Mouse (Mus musculus) left cerebral cortex, adult 2 months (tissue): ENCODE data around the gene Pou2f3. TPM values are rescaled to one million over a fixed set of nuclear protein-coding genes. Genes with fewer than 3 reads are reported as not detected.
A peak's percentile ranks its signal among the peaks of the same experiment; 100 is the strongest.

ENCODE experiments used
- DNase-seq, 2 experiments: peaks; one replicate each; pipeline ENCODE4 v3.0.0; 2021 to 2022; ENCODE audit warnings: low spot score in 2 of 2, mixed read lengths in 1 of 2; ENCODE audit errors: extremely low spot score in 1 of 2
- H3K27ac ChIP-seq: fragments of 200-600 bp; 2 replicates; pipeline ENCODE4 v1.8.1; 2022
- H3K4me3 ChIP-seq: fragments of 200-600 bp; 2 replicates; pipeline ENCODE4 v1.8.1; 2022
- CTCF ChIP-seq: fragments of 200-600 bp; IDR thresholded peaks from 2 replicates; pipeline ENCODE4 v1.8.1; 2022; ENCODE audit warnings: antibody characterized with exemption, mild to moderate bottlenecking, moderate library complexity
- intact Hi-C: fragments of 180-260 bp; cut with DNase I; formaldehyde crosslinking; loops from one replicate; pipeline ENCODE4 v1.15.1; 2025
- total RNA-seq, 2 experiments: library from RNA; stranded (reverse); gene quantifications; 2 replicates each; pipeline ENCODE4 v1.2.3; 2021

Gene Pou2f3
- total RNA-seq, 2 experiments from 2014 or later = 0.16 to 0.65 TPM

GRCm38 (mm10) chr9:43116134-43116996, 93.8 kb downstream of the Pou2f3 start, which contains the start of gene Tmem136:
Gene Tmem136 (minus strand): TSS chr9:43116570.
- intact Hi-C loops = no loop called here
- peak; percentile 66 to 70 for DNase-seq
- peak within 1 kb of the TSS; percentile 97 for H3K27ac ChIP-seq
- H3K4me3 ChIP-seq = peak within 1 kb of the TSS; percentile 76
- TF ChIP-seq CTCF = no peak; the same call in none of the 2 replicates

- no peak for TF ChIP-seq CTCF
- Histone ChIP-seq H3K27ac (peak overlapping the region; percentile 97), H3K4me3 (peak overlapping the region; percentile 76)
- intact Hi-C loops = no loop called here
- no peak for DNase-seq
These were observed 94.6 kb downstream of the Pou2f3 start for GRCm38 (mm10) chr9:43115431-43116133.

GRCm38 (mm10) chr9:43114833-43115232, 95.3 kb downstream of the Pou2f3 start:
- TF ChIP-seq CTCF = no peak
- Histone ChIP-seq H3K27ac (peak overlapping the region; percentile 97; the same call in 1 of the 2 replicates), H3K4me3 (peak overlapping the region; percentile 76; the same call in 1 of the 2 replicates)
- intact Hi-C loops = no loop called here
- no peak for DNase-seq

- Histone ChIP-seq H3K4me3 (no peak overlapping the region), H3K27ac (no peak overlapping the region)
- no peak for DNase-seq
- intact Hi-C loops = no loop called here
- no peak for TF ChIP-seq CTCF
These were observed 99.7 kb downstream of the Pou2f3 start for GRCm38 (mm10) chr9:43110286-43110980.

- no peak for TF ChIP-seq CTCF
- no peak for DNase-seq
- H3K4me3 ChIP-seq = no peak overlapping the region
- 0 out of 2 replicates have a peak overlapping the region, but pooled peaks have one; percentile 5 for H3K27ac ChIP-seq
- intact Hi-C loops = no loop called here
These were observed 101.0 kb downstream of the Pou2f3 start for GRCm38 (mm10) chr9:43109125-43109524.

GRCm38 (mm10) chr9:43108721-43109120, 101.4 kb downstream of the Pou2f3 start:
- TF ChIP-seq CTCF = no peak
- intact Hi-C loops = no loop called here
- peak overlapping the region; percentile 94; the same call in 1 of the 2 replicates for H3K27ac ChIP-seq
- H3K4me3 ChIP-seq = no peak overlapping the region
- no peak for DNase-seq

- H3K4me3 ChIP-seq = no peak overlapping the region
- H3K27ac ChIP-seq = peak overlapping the region; percentile 94
- intact Hi-C loops = no loop called here
- no peak for DNase-seq
- no peak for TF ChIP-seq CTCF
These were observed 102.1 kb downstream of the Pou2f3 start for GRCm38 (mm10) chr9:43108081-43108480.

- TF ChIP-seq CTCF = no peak
- DNase-seq = no peak
- Histone ChIP-seq H3K4me3 (no peak overlapping the region), H3K27ac (peak overlapping the region; percentile 94)
- intact Hi-C loops = no loop called here
These were observed 102.6 kb downstream of the Pou2f3 start for GRCm38 (mm10) chr9:43107555-43107954.

- TF ChIP-seq CTCF = peak; percentile 62
- peak in 1 of 2 experiments; percentile 55 for DNase-seq
- H3K27ac ChIP-seq = peak within 1 kb of the TSS; percentile 94
- intact Hi-C loops = no loop called here
- H3K4me3 ChIP-seq = peak within 1 kb of the TSS; percentile 92
These were observed 103.0 kb downstream of the Pou2f3 start, which contains the start of gene Arhgef12 for GRCm38 (mm10) chr9:43107187-43107517. Gene Arhgef12 (minus strand): TSS chr9:43107239.

GRCm38 (mm10) chr9:43106426-43107186, 103.6 kb downstream of the Pou2f3 start:
- Histone ChIP-seq H3K4me3 (peak overlapping the region; percentile 92), H3K27ac (peak overlapping the region; percentile 94)
- no peak for DNase-seq
- no peak for TF ChIP-seq CTCF
- intact Hi-C loops = loop anchor here (1.0 kb wide), 1 partner anchor 106 kb away; no protein-coding TSS in a partner anchor
